Mouse (Mus musculus): ENCODE data around the gene Pwwp2a. TPM values are rescaled to one million over a fixed set of nuclear protein-coding genes. Genes with fewer than 3 reads are reported as not detected.

The Pwwp2a gene
- total RNA-seq, 2 experiments from 2014 or later: 38.7 to 39.4 TPM

- DNase-seq: no peak
Observed at GRCm38 (mm10) chr11:43727796-43728195, 46.0 kb downstream of the Pwwp2a start.

GRCm38 (mm10) chr11:43728737-43729301 is 47.0 kb downstream of the Pwwp2a start:
- DNase-seq: no peak

- peak; percentile 98 for DNase-seq
Observed at GRCm38 (mm10) chr11:43747233-43748226, 65.7 kb downstream of the Pwwp2a start, which contains the start of gene Ttc1. Gene Ttc1, minus strand, starts transcription at chr11:43748008.

DNA sequence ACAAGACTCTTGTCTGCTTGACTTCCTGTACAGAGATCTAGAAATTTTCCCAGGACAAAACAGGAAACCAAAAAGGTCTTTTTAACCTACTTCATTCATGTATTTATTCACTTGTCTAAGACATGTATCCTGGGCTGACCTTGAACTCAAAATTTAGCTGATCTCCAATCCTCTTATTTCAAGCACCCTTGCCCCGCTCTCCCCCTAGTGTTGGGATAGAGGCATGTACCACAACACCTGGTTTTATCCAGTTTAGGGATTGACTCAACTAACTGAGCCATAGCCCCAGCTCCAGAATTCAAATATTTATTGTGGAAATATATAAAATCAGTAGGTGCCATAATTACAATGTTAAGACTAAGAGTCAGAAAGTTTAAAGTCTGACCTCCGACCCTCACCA is 69.7 kb downstream of the Pwwp2a start:
- no peak for DNase-seq

DNA sequence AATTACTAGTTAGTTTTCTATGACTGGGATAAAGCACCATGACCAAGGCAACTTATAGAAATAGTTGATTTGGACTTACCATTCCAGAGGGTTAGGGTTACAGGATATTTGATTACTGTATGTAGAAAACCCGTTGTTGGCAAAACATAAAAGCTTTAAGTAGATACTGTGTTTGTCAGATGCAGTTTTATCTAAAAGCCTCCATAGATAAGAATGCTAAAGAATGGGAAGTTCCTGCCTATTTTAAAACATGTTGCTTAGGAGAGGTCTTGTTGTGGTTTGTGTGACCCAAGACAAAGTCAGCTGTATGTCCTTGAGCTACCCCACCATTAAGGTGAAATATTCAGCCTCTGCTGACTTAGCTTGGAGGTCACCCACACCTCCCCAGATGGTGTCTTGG is 72.8 kb downstream of the Pwwp2a start:
- DNase-seq: no peak

- DNase-seq: no peak
Observed at GRCm38 (mm10) chr11:43755411-43755810, 73.6 kb downstream of the Pwwp2a start.

GRCm38 (mm10) chr11:43758436-43758835 is 76.6 kb downstream of the Pwwp2a start:
- DNase-seq: peak; percentile 43

DNA sequence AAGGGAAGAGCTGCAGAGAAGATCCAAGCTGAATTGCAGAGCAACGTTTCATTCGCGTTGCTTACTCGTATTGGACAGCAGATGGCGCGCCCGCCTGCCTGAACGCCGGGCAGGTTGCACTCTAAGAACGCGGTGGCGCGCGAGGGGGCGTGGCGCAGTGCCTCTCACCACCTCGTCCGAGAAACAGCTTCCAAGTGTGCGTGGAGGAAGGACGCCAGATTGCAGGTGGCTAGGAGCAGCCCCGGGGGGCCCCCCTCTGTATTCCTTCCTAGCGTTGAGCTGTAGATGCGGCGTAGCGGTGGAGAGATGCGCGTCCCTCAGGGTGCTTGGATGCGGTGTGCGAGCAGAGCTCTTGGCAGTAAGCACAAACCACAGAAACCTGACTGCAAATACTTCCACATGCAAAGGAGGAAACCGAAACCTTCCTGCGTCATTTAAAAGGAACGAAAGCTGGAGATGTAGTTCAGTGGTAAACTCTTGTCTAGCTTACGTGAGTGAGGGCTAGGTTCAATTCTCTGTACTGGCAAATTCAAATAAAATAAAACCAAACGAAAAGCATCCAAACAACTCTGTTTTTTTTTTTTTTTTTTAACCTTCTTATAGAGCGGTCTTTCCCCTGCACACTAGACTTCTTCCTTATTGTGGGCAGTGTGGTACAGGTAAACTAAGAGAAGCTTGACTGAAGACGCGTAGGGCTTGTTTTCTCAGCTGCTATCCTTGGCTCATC is 85.3 kb downstream of the Pwwp2a start:
- DNase-seq: peak; percentile 84

GRCm38 (mm10) chr11:43767749-43768148 is 86.0 kb downstream of the Pwwp2a start:
- no peak for DNase-seq

DNA sequence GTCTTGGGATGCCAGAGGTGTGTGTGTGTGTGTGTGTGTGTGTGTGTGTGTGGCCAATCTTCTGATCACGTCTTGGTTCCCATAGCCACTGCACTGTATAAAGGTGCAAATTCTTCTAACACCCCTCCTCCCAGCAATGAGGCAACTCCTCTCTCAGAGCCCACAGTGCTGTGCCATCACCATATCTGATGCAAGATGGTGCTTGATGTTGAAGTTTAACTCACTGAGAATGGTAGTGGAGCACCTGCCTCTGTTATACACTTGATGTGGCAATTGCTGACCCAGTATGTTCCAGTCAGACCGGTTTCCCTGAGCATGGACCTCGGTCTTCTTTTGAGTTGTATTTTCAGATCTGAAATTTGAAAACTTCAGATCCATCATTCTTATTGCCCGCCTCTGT is 88.3 kb downstream of the Pwwp2a start:
- DNase-seq: no peak

Other genes with a start within 250 kb of the Pwwp2a start
- gene Slu7, start 248.3 kb upstream of the Pwwp2a start, total RNA-seq (2021): 10 to 100 TPM; 25.8 to 28.6 TPM
- gene C1qtnf2, start 207.7 kb upstream of the Pwwp2a start, total RNA-seq (2021): 10 to 100 TPM; 10.5 to 13.2 TPM
- gene Ccnjl, start 153.2 kb upstream of the Pwwp2a start, total RNA-seq (2021): 10 to 100 TPM; 10.4 to 12.0 TPM
- gene 4933415A04Rik, start 95.0 kb upstream of the Pwwp2a start, total RNA-seq (2021): 1 to 10 TPM; 3.3 to 3.8 TPM
- not detected for gene Fabp6, start 80.5 kb upstream of the Pwwp2a start, total RNA-seq (2021)
- gene Ttc1, start 66.0 kb downstream of the Pwwp2a start, total RNA-seq (2021): 10 to 100 TPM; 40.4 to 43.5 TPM
- 10 to 100 TPM; 37.0 to 39.2 TPM for gene Adra1b, start 219.2 kb downstream of the Pwwp2a start, total RNA-seq (2021)